Mouse (Mus musculus): ENCODE data around the gene Adcy4. TPM values are rescaled to one million over a fixed set of nuclear protein-coding genes. Genes with fewer than 3 reads are reported as not detected.

The Adcy4 gene
- polyA plus RNA-seq, 1 experiment from 2014 or later = 10.7 TPM

DNA sequence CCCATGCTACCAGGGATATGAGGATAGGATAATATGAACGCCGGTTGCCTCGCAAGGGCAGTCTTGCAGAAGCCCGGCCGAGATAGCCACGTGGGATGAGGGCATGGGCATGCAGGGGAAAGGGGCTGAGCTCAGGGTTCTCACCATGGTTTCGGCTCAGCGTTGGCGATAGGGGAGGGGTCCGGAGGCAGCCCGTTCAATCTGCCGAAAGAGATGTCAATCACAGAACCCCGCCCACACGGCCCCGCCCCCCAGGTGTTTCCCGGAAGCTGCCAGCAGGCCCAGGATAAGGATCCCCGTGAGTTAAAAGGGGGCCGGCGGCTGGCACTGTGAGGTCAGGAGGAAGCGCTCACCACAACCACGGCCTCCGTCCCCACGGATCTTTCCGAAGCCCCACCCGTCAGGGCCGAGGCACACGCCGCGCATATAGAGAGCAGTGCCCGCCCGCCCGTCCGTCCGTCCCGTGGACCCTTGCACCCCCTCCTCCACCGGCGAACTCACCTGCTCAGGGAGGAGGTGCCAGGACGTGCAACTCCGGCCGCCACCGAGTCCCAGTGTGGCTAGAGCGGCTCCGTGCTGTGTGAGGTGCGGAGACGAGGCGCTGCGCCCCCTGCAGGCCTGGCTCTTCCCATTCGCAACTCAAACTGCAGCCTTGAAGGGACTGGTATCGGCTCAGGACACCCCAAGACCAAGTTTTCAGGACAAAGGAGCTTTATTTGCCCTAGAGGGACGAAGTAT, 62.0 kb downstream of the Adcy4 start, which contains the start of gene Rabggta:
Gene Rabggta, minus strand, starts transcription at position 564 of the 738 bp plus-strand sequence.
- WGBS = under 1% methylated on average over 50 of the region's 50 CpGs
- H3K4me3 ChIP-seq = peak within 1 kb of the TSS; percentile 83
- peaks cover 32% of the 10 kb centered on the region for H3K36me3 ChIP-seq (replicated peaks)
- peak within 1 kb of the TSS; percentile 91 for H3K27ac ChIP-seq (replicated peaks)
- peak; percentile 96 for DNase-seq (ENCODE audit: low spot score)
- no peaks in the 10 kb centered on the region for H3K27me3 ChIP-seq (replicated peaks; ENCODE audit: low read depth, poor library complexity, severe bottlenecking)
- H3K9me3 ChIP-seq = no peaks in the 10 kb centered on the region
- peaks cover 24% of the 10 kb centered on the region for H3K4me1 ChIP-seq

DNA sequence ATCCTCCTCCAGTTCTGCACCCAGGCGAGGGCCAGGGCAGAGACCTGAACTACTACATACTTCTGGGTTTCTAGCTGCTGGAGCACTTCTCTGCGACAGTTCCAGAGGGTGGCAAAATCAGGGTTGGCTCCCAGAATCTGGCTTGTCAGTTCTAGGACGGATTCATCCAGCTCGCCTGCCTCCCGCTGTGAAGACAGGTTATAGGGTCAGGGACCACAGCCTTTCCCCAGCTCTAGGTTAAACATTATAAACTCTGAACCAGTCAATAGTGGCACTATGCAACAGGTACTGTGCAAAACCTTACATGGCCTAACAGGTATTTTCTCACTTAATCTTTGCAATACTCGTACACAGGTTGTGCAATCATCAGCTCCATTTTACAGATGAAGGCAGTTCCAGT, 62.8 kb downstream of the Adcy4 start:
- H3K36me3 ChIP-seq (replicated peaks) = peaks cover 40% of the 10 kb centered on the region
- H3K4me1 ChIP-seq = peaks cover 26% of the 10 kb centered on the region
- no peaks in the 10 kb centered on the region for H3K27me3 ChIP-seq (replicated peaks; ENCODE audit: low read depth, poor library complexity, severe bottlenecking)
- DNase-seq (ENCODE audit: low spot score) = no peak
- 76% methylated on average over 6 of the region's 6 CpGs for WGBS
- H3K27ac ChIP-seq (replicated peaks) = peak overlapping the region; percentile 91; the same call in 1 of the 2 replicates
- no peaks in the 10 kb centered on the region for H3K9me3 ChIP-seq
- H3K4me3 ChIP-seq = peak overlapping the region; percentile 83

DNA sequence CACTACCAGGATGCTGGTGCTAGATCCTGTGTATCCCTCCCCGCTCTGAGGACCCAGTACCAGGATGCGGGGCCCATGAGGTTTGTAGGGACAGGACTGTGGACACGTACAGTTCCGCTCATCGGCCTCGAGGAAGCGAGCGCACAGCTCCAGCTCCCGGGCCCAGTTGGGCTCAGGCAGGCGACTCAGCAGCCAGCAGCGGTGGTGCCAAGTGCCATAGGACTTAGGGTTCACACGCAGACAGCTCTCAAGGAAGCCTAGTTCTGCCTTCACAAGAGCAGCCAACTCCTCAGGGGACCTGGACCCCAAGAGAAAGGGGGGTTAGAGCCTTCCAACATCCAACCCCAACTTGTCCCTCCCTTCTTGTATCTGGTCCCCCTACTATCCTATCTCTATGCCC, 63.2 kb downstream of the Adcy4 start:
- WGBS = 91% methylated on average over 12 of the region's 12 CpGs
- peaks cover 41% of the 10 kb centered on the region for H3K36me3 ChIP-seq (replicated peaks)
- no peaks in the 10 kb centered on the region for H3K9me3 ChIP-seq
- no peaks in the 10 kb centered on the region for H3K27me3 ChIP-seq (replicated peaks; ENCODE audit: low read depth, poor library complexity, severe bottlenecking)
- peak overlapping the region; percentile 83; the same call in 1 of the 2 replicates for H3K4me3 ChIP-seq
- no peak for DNase-seq (ENCODE audit: low spot score)
- no peak overlapping the region for H3K27ac ChIP-seq (replicated peaks)
- H3K4me1 ChIP-seq = peaks cover 26% of the 10 kb centered on the region

DNA sequence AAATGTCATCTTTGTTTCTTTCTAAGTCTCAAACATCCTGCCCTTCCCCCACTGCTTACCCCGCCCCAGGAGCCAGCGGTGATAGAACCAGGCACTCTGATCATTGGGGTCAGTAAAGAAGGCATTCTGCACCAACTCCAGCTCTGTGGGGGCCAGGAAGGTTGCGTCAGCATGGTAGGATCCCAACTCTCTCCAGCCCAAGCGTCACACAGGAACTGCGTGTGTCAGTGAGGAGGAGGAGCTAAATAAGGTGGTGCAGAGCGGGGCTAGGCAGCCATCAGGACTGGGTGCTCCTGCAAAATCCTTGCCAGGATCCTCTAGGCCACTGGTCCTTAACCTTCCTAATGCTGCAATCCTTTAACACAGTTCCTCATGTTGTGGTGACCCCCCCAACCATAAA, 64.2 kb downstream of the Adcy4 start:
- H3K36me3 ChIP-seq (replicated peaks) = peaks cover 41% of the 10 kb centered on the region
- H3K9me3 ChIP-seq = no peaks in the 10 kb centered on the region
- H3K27me3 ChIP-seq (replicated peaks; ENCODE audit: low read depth, poor library complexity, severe bottlenecking) = no peaks in the 10 kb centered on the region
- no peak overlapping the region for H3K4me3 ChIP-seq
- 91% methylated on average over 6 of the region's 6 CpGs for WGBS
- H3K27ac ChIP-seq (replicated peaks) = no peak overlapping the region
- H3K4me1 ChIP-seq = peaks cover 30% of the 10 kb centered on the region
- no peak for DNase-seq (ENCODE audit: low spot score)

Other genes with a start within 250 kb of the Adcy4 start
- gene Pck2, start 243.8 kb downstream of the Adcy4 start, polyA plus RNA-seq (2016; fragmentation: Nextera tagmentation; extraction: Ambion mirVana) = 20.7 and 23.6 TPM in 2 replicates
- gene Dcaf11, start 224.1 kb downstream of the Adcy4 start, polyA plus RNA-seq (2016; fragmentation: Nextera tagmentation; extraction: Ambion mirVana) = 65.9 and 74.1 TPM in 2 replicates
- gene A730061H03Rik, start 223.7 kb downstream of the Adcy4 start, polyA plus RNA-seq (2016; fragmentation: Nextera tagmentation; extraction: Ambion mirVana) = not detected in 2 replicates
- 0.62 and 1.1 TPM in 2 replicates for gene Fitm1, start 208.5 kb downstream of the Adcy4 start, polyA plus RNA-seq (2016; fragmentation: Nextera tagmentation; extraction: Ambion mirVana)
- gene Psme1, start 206.0 kb downstream of the Adcy4 start, polyA plus RNA-seq (2016; fragmentation: Nextera tagmentation; extraction: Ambion mirVana) = 105 and 108 TPM in 2 replicates
- 6.0 and 6.6 TPM in 2 replicates for gene Emc9, start 198.8 kb downstream of the Adcy4 start, polyA plus RNA-seq (2016; fragmentation: Nextera tagmentation; extraction: Ambion mirVana)
- 173 and 186 TPM in 2 replicates for gene Psme2, start 193.0 kb downstream of the Adcy4 start, polyA plus RNA-seq (2016; fragmentation: Nextera tagmentation; extraction: Ambion mirVana)
- gene Rnf31, start 192.4 kb downstream of the Adcy4 start, polyA plus RNA-seq (2016; fragmentation: Nextera tagmentation; extraction: Ambion mirVana) = 18.6 and 21.4 TPM in 2 replicates
- 7.2 and 8.0 TPM in 2 replicates for gene Irf9, start 180.5 kb downstream of the Adcy4 start, polyA plus RNA-seq (2016; fragmentation: Nextera tagmentation; extraction: Ambion mirVana)
- 6.5 and 7.1 TPM in 2 replicates for gene Rec8, start 166.1 kb downstream of the Adcy4 start, polyA plus RNA-seq (2016; fragmentation: Nextera tagmentation; extraction: Ambion mirVana)
- 118 and 126 TPM in 2 replicates for gene Ipo4, start 148.1 kb downstream of the Adcy4 start, polyA plus RNA-seq (2016; fragmentation: Nextera tagmentation; extraction: Ambion mirVana)
- 0.89 and 1.4 TPM in 2 replicates for gene Gm49378, start 146.2 kb downstream of the Adcy4 start, polyA plus RNA-seq (2016; fragmentation: Nextera tagmentation; extraction: Ambion mirVana)
- gene Tm9sf1, start 140.3 kb downstream of the Adcy4 start, polyA plus RNA-seq (2016; fragmentation: Nextera tagmentation; extraction: Ambion mirVana) = 78.3 and 79.3 TPM in 2 replicates
- 0.74 and 0.82 TPM in 2 replicates for gene Tssk4, start 133.9 kb downstream of the Adcy4 start, polyA plus RNA-seq (2016; fragmentation: Nextera tagmentation; extraction: Ambion mirVana)
- gene Mdp1, start 123.6 kb downstream of the Adcy4 start, polyA plus RNA-seq (2016; fragmentation: Nextera tagmentation; extraction: Ambion mirVana) = 62.1 and 66.3 TPM in 2 replicates
- 60.7 and 64.7 TPM in 2 replicates for gene Gmpr2, start 112.2 kb downstream of the Adcy4 start, polyA plus RNA-seq (2016; fragmentation: Nextera tagmentation; extraction: Ambion mirVana)
- 628 and 638 TPM in 2 replicates for gene Nedd8, start 112.0 kb downstream of the Adcy4 start, polyA plus RNA-seq (2016; fragmentation: Nextera tagmentation; extraction: Ambion mirVana)
- 65.8 and 69.2 TPM in 2 replicates for gene Tinf2, start 102.3 kb downstream of the Adcy4 start, polyA plus RNA-seq (2016; fragmentation: Nextera tagmentation; extraction: Ambion mirVana)
- gene Tgm1, start 70.2 kb downstream of the Adcy4 start, polyA plus RNA-seq (2016; fragmentation: Nextera tagmentation; extraction: Ambion mirVana) = 0.70 and 0.90 TPM in 2 replicates
- 29.7 and 35.3 TPM in 2 replicates for gene Rabggta, start 61.8 kb downstream of the Adcy4 start, polyA plus RNA-seq (2016; fragmentation: Nextera tagmentation; extraction: Ambion mirVana)
- 57.4 and 69.6 TPM in 2 replicates for gene Dhrs1, start 38.4 kb downstream of the Adcy4 start, polyA plus RNA-seq (2016; fragmentation: Nextera tagmentation; extraction: Ambion mirVana)
- gene Nop9, start 38.4 kb downstream of the Adcy4 start, polyA plus RNA-seq (2016; fragmentation: Nextera tagmentation; extraction: Ambion mirVana) = 59.1 and 64.5 TPM in 2 replicates
- gene Cideb, start 25.6 kb downstream of the Adcy4 start, polyA plus RNA-seq (2016; fragmentation: Nextera tagmentation; extraction: Ambion mirVana) = 0.16 TPM in 1 of 2 replicates, not detected in the other
- gene Ltb4r2, start 22.7 kb downstream of the Adcy4 start, polyA plus RNA-seq (2016; fragmentation: Nextera tagmentation; extraction: Ambion mirVana) = 0.13 and 0.39 TPM in 2 replicates
- gene Ltb4r1, start 18.1 kb downstream of the Adcy4 start, polyA plus RNA-seq (2016; fragmentation: Nextera tagmentation; extraction: Ambion mirVana) = 0.10 and 0.35 TPM in 2 replicates
- 21.4 and 24.1 TPM in 2 replicates for gene Ripk3, start 4.8 kb upstream of the Adcy4 start, polyA plus RNA-seq (2016; fragmentation: Nextera tagmentation; extraction: Ambion mirVana)
- gene Nfatc4, start 39.0 kb upstream of the Adcy4 start, polyA plus RNA-seq (2016; fragmentation: Nextera tagmentation; extraction: Ambion mirVana) = 94.5 and 113 TPM in 2 replicates
- gene Nynrin, start 69.9 kb upstream of the Adcy4 start, polyA plus RNA-seq (2016; fragmentation: Nextera tagmentation; extraction: Ambion mirVana) = 36.0 and 38.1 TPM in 2 replicates
- 0.09 and 0.15 TPM in 2 replicates for gene Cbln3, start 100.3 kb upstream of the Adcy4 start, polyA plus RNA-seq (2016; fragmentation: Nextera tagmentation; extraction: Ambion mirVana)
- 31.0 and 33.0 TPM in 2 replicates for gene Khnyn, start 100.9 kb upstream of the Adcy4 start, polyA plus RNA-seq (2016; fragmentation: Nextera tagmentation; extraction: Ambion mirVana)
- 45.5 and 57.5 TPM in 2 replicates for gene Sdr39u1, start 116.2 kb upstream of the Adcy4 start, polyA plus RNA-seq (2016; fragmentation: Nextera tagmentation; extraction: Ambion mirVana)
- gene Cma1, start 160.6 kb upstream of the Adcy4 start, polyA plus RNA-seq (2016; fragmentation: Nextera tagmentation; extraction: Ambion mirVana) = not detected in 2 replicates
- not detected in 2 replicates for gene Cma2, start 166.9 kb upstream of the Adcy4 start, polyA plus RNA-seq (2016; fragmentation: Nextera tagmentation; extraction: Ambion mirVana)
- not detected in 2 replicates for gene Mcpt1, start 233.9 kb upstream of the Adcy4 start, polyA plus RNA-seq (2016; fragmentation: Nextera tagmentation; extraction: Ambion mirVana)
- gene Mcpt9, start 246.4 kb upstream of the Adcy4 start, polyA plus RNA-seq (2016; fragmentation: Nextera tagmentation; extraction: Ambion mirVana) = not detected in 2 replicates